Mouse (Mus musculus) bone marrow macrophage, adult 2 months (primary cell): ENCODE measurements around the gene Cdk8. TPM values are rescaled to one million over a fixed set of nuclear protein-coding genes. Genes with fewer than 3 reads are reported as not detected.

Experiments
- H3K27ac ChIP-seq: 2 replicates; pipeline ENCODE4 v1.5.1; 2012; ENCODE audit warnings: low read depth, low read length; ENCODE audit not compliant: insufficient read depth
- H3K4me1 ChIP-seq: 2 replicates; pipeline ENCODE4 v1.6.1; 2012; ENCODE audit warnings: low read length; ENCODE audit not compliant: control insufficient read depth, insufficient read depth
- H3K4me3 ChIP-seq: 2 replicates; pipeline ENCODE4 v1.5.1; 2012; ENCODE audit warnings: mild to moderate bottlenecking, low read length, moderate library complexity; ENCODE audit not compliant: insufficient read depth
- CTCF ChIP-seq: IDR thresholded peaks from 2 replicates; pipeline ENCODE4 v1.5.1; 2012; ENCODE audit warnings: low read depth, mild to moderate bottlenecking, low read length, moderate library complexity
- POLR2A ChIP-seq: IDR thresholded peaks from 2 replicates; pipeline ENCODE4 v1.6.1; 2012; ENCODE audit warnings: mild to moderate bottlenecking, low read depth, low read length, borderline replicate concordance
- polyA plus RNA-seq: library from polyadenylated mRNA; stranded (reverse); fragments of >200 nt; gene quantifications from 2 replicates; pipeline ENCODE4 v1.2.4, GENCODE M21; 2012; ENCODE audit not compliant: missing spikeins, insufficient read depth, insufficient read length

The Cdk8 gene
- polyA plus RNA-seq, 1 experiment: 25.3 TPM

DNA sequence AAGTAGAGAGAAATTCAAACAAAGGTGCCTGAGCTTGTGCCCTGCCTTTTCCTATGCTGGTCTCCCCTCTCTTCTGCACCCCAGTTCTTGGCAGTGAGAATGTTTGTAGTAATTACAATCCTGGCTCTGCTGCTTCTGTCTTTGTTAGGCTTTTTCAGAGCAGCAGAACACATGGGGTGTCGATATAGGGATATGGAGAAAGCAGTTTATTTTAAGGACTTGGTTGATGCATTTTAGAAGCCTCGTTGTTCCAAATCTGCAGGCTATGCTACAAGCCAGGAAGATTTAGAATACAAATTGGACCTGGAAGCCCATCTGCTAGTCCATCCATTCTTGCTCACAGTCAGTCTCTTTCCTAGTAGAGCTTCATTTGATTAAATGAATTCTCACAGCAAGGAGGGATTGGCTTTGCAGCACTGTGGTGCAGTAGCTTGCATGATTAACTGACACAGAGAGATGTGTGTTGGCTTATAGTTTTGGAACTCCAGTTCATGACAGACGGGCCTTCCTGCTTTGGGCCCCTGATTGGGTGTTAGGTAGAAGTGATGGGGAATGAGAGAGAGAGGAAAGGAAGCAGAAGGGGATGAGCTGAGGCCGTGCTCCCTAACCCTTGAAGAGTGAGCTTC, 43.5 kb downstream of the Cdk8 start:
- no peak for TF ChIP-seq CTCF
- no peak for TF ChIP-seq POLR2A

DNA sequence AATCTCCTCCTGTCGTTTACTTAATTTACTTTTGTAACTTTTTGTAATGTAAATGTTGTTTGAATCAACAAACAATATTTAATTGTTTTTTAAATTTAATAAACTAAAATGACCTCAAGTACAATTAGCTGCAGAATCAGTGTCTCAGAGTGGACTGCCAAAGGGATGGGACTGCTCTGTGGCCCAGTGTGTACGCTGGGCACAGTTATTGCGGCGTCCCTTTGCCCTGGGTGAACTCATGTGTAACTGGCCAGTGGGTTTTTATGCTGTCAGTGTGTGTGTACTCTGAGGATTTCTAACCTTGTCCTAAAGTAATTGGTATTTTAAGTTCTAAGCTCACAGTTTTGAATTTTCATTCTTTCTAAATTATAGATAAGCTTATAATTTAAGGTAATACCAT, 46.5 kb downstream of the Cdk8 start:
- no peak overlapping the region for H3K4me3 ChIP-seq
- H3K27ac ChIP-seq: no peak overlapping the region
- H3K4me1 ChIP-seq: no peaks in the 10 kb centered on the region
- TF ChIP-seq CTCF (no peak), POLR2A (no peak)

More for the DNA sequence above, 43.5 kb downstream of the Cdk8 start:
- no peak overlapping the region for H3K27ac ChIP-seq
- no peak overlapping the region for H3K4me3 ChIP-seq
- H3K4me1 ChIP-seq: peaks cover 5% of the 10 kb centered on the region

DNA sequence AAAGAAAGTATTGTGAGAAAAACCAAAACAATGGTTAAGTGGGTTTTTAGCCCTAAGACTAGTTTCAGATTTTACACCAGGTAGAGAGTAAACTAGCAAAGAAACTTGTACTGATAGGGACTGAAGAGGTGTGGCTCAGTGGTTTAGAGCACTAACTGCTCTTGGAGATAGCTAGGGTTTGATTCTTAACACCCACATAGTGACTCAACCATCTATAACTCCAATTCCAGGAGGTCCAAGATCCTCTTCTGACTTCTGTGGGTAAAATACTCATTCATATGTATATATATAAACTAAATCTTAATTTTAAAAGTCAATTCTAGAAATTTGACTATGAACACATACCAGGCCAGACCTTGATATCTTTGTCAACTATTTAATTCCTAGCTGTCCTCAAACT, 49.0 kb downstream of the Cdk8 start:
- TF ChIP-seq POLR2A (no peak), CTCF (no peak)
- H3K27ac ChIP-seq: no peak overlapping the region
- no peak overlapping the region for H3K4me3 ChIP-seq
- no peaks in the 10 kb centered on the region for H3K4me1 ChIP-seq

DNA sequence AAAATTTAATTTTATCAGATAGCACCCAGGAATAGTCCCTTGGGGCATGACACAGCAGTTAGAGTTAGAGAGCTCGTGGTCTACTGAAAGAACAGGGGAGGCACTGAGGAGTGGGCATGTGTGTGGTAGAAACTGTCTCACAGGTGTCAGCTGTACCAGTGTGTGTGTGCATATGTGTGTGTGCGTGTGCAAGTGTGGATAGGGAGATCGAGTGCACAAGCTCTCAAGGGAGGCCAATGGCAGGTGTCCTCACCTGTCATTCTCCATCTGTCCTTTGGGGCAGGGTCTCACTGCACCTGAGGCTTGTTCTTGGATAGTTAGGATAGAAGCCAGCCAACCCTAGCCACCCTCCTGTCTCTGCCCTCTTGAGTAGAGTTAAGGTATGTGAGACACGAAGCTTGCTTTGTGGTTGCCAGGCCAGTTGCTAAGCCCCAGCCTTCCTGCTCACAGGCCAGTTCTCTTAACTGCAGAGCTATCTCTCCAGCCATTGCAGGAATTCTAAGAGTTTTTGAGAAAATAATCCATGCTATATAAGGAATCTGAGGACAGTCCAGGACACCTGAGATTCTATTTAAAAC, 50.3 kb downstream of the Cdk8 start:
- H3K27ac ChIP-seq: no peak overlapping the region
- H3K4me3 ChIP-seq: no peak overlapping the region
- H3K4me1 ChIP-seq: no peaks in the 10 kb centered on the region
- no peak for TF ChIP-seq POLR2A
- no peak for TF ChIP-seq CTCF

DNA sequence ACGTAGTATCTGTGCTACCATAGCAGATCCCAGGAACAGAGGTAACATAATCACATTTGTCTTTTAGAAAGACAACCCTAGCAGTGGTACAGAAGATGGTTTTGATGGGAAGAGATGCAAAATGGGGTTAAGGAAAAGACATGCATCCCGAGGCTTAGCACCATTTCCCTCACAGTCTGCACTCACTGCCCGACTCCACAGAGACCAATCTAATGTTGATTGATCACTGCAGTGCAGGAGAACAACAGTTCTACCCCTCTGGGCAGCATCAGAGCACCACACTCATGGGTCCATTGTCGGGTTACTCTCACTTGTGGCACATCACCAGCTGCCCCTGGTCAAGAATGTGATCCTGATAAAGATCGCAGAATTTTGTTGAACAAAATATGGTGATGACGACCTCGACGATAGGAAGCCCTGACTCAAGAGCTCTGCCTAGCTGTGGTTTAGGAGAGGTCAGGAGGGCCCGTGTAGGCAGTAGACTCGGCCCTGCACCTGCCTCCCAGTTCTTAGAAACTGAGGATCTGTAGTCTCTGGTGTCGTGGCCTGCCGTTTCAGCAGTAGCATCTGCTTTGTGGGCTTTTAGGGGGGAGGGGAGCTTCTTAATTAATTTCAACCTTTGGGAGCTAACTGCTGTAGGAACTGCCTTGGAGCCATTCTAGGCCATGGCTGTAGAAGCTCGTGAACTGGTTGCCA, 51.0 kb downstream of the Cdk8 start:
- Histone ChIP-seq H3K27ac (no peak overlapping the region), H3K4me1 (no peaks in the 10 kb centered on the region), H3K4me3 (no peak overlapping the region)
- TF ChIP-seq POLR2A: no peak
- TF ChIP-seq CTCF: no peak

DNA sequence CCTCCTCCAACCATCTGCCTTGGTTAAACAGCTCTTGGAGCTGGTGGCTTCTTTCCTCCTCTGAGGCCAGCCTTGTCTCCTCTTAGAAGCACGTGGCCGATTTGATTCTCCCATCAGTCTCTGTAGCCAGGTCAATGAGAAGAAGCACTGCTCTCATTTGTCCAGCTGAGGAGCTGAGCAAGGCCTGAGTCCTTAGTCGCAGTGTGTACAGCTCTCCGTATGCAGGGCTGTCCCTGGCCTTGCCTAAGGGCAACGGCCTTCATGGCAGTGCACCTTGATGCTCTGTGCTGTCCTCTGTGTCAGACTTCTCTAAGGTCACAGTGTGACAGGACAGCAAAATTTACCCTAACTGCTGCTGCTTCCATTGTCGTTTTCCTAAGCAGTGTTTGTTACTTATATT, 52.9 kb downstream of the Cdk8 start:
- Histone ChIP-seq H3K27ac (no peak overlapping the region), H3K4me3 (no peak overlapping the region), H3K4me1 (no peaks in the 10 kb centered on the region; the same call in 1 of the 2 replicates)
- TF ChIP-seq POLR2A (no peak), CTCF (no peak)

DNA sequence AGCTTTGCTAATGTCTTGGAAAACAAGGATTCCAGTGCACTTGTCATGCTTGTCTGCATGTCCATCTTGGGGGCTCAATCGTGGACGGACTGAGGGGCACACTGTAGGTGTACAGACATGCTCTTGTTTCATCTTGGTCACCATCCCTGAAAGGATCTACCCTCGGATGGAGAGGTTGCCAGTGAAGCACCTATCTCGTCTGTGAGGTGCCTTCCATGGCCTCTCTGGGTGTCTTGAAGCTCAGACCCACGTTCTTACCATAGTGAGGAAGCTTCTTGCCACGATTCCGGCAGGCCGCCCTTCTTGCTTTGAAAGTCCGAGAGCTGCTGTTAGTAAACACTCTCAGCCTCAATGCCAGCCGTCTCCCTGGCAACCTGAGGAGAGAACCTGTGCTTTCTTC, 56.4 kb downstream of the Cdk8 start:
- Histone ChIP-seq H3K4me1 (peaks cover 14% of the 10 kb centered on the region), H3K4me3 (no peak overlapping the region), H3K27ac (no peak overlapping the region)
- TF ChIP-seq POLR2A (no peak), CTCF (no peak)

DNA sequence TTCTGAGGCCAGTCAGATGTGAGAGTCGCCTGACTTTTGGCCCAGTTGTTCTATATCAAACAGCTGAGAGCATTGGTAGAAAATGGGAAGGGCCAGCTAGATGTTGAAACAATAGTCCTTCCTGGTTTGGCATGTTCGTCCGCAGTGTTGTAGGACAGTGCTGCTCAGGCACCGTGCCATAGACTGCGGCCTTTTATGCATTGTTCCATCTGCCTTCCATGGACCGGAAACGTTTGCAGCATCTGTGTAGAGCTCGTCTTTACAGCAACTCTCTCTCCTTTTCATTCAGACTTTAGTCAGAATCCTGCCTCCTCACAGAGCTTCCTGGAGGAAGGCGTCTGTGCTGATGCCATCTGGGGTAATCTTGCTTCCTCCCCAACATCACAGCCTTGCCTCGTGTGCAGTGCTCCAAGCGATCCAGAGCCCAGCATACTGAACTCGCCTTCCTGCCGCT, 57.0 kb downstream of the Cdk8 start:
- no peak overlapping the region for H3K4me3 ChIP-seq
- H3K4me1 ChIP-seq: peaks cover 16% of the 10 kb centered on the region
- TF ChIP-seq CTCF: no peak
- no peak for TF ChIP-seq POLR2A
- H3K27ac ChIP-seq: no peak overlapping the region

DNA sequence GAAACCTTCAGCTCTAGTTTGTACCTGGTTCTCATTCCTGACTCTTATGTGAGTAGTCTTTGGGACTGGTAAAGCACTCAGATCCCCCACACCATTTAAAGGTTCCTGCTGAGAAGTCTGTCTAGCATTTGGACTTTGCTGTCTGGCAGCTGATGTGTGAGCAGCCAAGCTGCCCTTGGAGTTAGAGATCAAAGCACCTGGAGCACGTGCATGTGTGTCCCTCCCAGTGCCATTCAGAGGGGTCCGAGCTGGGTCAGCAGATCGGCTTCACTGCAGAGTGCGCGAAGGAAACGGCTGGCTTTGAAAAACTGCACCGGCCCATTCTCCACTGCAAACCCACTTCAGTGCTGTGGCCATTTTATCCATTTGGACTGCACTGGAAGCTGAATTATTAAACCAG, 58.9 kb downstream of the Cdk8 start:
- H3K27ac ChIP-seq: peak overlapping the region; percentile 43
- TF ChIP-seq CTCF (no peak), POLR2A (no peak)
- H3K4me1 ChIP-seq: peaks cover 25% of the 10 kb centered on the region

DNA sequence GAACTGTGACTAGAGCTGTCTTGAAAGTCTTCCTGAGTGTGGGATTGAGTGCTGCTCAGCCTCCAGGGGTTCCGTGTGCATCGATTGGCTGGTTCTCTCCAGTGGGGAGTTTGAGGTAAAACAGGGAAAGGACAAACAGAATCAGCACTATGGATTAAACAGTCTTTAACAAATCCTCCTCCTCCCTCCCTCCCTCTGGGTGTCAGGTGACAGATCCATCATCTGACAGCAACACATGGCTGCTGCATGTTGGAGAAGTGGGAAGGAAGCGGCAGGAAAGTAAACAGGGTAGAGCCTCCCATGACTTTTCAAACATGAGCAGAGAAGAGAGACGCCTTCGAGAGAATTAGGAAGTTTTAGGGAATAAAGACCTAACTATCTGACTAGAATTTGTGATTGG, 59.4 kb downstream of the Cdk8 start:
- Histone ChIP-seq H3K4me3 (no peak overlapping the region), H3K4me1 (peaks cover 25% of the 10 kb centered on the region), H3K27ac (peak overlapping the region; percentile 43)
- TF ChIP-seq POLR2A (no peak), CTCF (no peak)

More for the DNA sequence above, 58.9 kb downstream of the Cdk8 start:
- no peak overlapping the region for H3K4me3 ChIP-seq
